Mouse (Mus musculus): ENCODE measurements around the gene Tgm6.

The Tgm6 gene

DNA sequence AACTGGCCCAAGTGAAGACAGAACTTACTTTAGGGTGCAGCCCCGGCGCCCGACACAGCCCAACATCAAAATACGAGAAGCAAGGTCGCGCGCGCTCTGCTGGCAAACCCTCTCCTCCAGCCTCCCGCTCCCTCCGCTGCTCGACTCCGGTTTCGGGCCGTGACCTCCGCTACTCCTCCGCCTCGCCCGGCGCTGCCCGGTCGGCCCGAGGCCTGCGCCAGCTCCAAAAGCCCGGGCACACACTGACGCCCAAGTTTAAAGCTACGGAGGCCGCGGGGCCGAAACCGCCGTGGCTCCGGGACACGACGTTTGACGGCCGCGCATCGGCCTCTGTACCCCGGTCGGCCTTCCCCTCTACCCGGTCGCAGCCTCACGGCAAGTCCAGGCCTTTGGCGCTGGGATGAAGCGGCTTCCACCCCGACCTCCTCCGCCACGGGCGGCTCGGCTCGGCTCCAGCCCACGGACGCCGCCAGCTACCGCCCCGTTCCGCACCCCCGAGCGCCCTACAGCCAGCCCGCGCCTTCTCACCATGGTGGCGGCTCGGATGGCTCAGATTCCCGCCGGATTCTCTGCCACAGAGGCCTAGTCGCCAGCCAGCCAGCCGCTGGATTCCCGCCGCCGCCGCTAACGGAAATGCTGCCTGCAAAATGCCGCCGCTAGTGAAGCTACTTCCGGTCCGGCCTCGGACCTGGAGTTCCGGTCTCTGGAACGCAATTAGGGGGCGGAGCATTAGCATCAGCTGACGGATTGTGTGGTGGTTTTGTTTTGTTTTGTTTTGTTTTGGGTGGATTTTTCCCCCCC is 66.7 kb downstream of the Tgm6 start, which contains the start of gene Snrpb:
Gene Snrpb (minus strand): TSS at position 698 of the 801 bp plus-strand sequence.
- peak; percentile 89 for DNase-seq (ENCODE audit: low read depth, low spot score)

DNA sequence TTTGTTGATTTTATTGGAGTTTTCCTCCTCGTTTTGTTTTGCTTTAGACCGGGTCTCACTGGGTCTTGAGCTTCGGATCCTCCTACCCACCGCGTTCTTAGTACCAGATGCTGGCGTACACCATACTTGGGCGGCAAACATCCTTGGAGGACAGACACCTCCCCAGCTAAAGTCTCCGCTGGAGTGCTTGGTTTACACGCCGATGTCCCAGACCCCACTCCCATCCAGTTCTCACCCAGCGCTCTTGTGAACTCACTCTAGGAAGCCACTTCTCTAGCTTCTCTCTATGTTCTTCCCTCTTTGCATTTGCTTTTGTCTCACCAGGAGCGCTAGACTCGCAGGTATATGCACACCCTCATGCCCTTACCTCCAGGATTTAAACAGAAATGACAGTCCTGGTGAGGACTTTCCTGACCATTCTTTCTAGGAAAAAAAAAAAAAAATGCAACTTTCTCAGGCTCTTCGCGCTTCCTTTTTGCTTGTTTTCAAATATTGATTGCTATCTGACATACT is 67.3 kb downstream of the Tgm6 start:
- no peak for DNase-seq (ENCODE audit: low read depth, low spot score)

DNA sequence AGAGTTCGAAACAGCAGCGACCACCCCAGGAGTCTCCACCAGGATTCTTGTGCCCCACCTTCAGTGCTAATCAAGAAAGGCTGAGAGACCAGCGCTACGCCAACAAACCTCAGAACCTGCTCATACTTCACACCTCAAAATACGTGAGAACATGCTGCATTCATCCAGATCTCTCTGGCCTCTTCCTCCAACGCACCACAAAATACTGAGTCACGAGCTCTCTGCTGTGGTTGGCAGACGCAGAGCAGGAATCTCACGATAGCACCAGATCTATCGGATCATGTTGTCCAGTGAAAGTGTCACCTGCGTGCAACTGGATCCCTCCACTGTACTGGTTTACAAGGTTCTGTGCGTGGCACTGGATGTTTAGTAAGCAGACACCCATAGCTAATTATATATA is 76.2 kb downstream of the Tgm6 start:
- no peak for DNase-seq (ENCODE audit: low read depth, low spot score)

DNA sequence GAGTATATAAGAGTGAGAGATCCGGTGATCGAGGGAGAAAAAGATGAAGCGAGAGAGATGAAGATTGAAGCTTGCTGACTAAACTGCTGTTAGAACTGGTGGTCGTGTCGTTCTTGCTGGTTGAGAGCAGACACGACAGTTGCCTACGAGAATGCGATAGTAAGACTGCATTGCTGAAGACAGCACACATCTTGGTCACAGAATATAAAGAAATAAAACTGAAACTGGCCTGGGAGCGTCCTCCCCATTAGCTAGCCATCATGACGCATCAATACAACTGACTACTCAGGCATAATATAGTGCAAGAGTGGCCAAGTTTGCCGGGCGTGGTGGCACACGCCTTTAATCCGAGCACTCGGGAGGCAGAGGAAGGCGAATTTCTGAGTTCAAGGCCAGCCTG is 82.7 kb downstream of the Tgm6 start, which contains the start of gene Tmc2:
Gene Tmc2 (plus strand): TSS at position 301 of the 400 bp plus-strand sequence.
- DNase-seq (ENCODE audit: low read depth, low spot score), result no peak

- no peak for DNase-seq (ENCODE audit: low read depth, low spot score)
These were observed 88.7 kb downstream of the Tgm6 start for GRCm38 (mm10) chr2:130200961-130201360.

Measured in CD4-positive, CD25-positive, alpha-beta regulatory T cell, adult 2 months (primary cell).